Mouse (Mus musculus) layer of hippocampus, postnatal 14 days (tissue): ENCODE measurements around the gene Adgra1. TPM values are rescaled to one million over a fixed set of nuclear protein-coding genes. Genes with fewer than 3 reads are reported as not detected.

Experiments
- DNase-seq, 2 experiments: peaks; one replicate each; pipeline ENCODE4 v3.0.0; 2021 to 2022; ENCODE audit warnings: low spot score in 2 of 2, mixed read lengths in 1 of 2
- total RNA-seq, 2 experiments: library from RNA; stranded (reverse); gene quantifications; 2 replicates each; pipeline ENCODE4 v1.2.3; 2021

Adgra1 gene
- total RNA-seq, 2 experiments from 2014 or later = 43.6 to 61.8 TPM

DNA sequence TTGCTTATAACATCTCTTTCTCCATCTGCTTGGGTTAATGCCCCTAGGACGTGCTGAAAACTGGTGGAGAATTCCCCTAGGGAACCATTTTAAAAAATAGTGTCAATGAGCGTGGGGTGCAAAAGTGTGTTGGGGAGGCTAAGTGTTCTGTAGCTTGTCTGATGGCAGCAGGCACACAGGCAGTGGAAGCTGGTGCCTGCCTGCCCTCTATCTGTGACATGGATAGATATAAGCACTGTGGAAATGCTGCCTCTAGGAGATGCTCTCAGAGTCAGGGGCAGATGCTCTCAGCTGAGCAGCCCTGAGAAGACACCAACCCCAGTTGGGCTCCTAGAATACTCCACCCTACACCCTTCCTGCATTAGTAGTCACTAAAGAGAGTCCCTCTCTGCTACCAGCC is 11.1 kb downstream of the Adgra1 start:
- DNase-seq = no peak

- peak in 1 of 2 experiments; percentile 41 for DNase-seq
Observed at GRCm38 (mm10) chr7:139850152-139850551, 16.2 kb downstream of the Adgra1 start.

DNA sequence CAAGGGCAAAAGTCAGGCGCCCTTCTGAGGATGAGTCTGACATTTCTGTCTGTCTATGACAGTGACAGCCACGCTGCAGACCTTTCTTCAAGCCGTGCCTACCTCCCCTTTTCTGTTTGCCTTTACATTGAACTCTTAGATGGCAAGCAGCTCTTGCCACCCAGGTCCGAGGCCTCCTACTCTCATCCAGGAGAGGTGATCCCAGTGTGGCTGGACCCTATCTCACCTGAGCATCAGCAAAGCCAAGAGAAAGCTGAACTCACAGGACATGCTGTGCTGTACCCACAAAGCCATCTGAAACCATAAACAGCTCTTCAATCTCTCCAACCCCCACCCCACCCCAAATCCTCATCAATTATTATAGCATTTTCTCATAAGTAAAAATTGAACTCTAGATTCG is 16.7 kb downstream of the Adgra1 start:
- no peak for DNase-seq

DNA sequence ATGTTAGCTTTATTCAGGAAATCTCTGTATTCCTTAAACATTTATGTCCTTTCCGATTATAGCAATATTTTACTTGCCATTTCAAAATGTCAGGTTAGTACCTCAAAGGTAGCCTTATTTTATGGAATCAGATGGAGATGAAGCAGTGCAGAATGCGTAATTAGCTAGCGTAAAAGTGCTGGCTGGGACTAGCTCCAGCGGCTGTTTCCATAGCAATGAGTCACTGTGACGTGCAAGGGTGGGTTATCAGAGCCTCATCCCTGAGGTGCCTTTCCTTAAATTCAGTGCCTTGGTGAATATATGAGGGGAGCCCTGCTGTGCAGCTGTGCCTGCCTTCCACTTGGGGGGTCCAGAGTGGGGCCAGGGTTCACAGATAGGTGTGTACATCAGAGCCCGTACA is 17.1 kb downstream of the Adgra1 start:
- DNase-seq = peak in 1 of 2 experiments; percentile 54

GRCm38 (mm10) chr7:139855261-139855660 is 21.3 kb downstream of the Adgra1 start:
- no peak for DNase-seq

GRCm38 (mm10) chr7:139861411-139861810 is 27.4 kb downstream of the Adgra1 start:
- peak; percentile 68 to 84 for DNase-seq

GRCm38 (mm10) chr7:139863076-139863475 is 29.1 kb downstream of the Adgra1 start:
- no peak for DNase-seq

DNA sequence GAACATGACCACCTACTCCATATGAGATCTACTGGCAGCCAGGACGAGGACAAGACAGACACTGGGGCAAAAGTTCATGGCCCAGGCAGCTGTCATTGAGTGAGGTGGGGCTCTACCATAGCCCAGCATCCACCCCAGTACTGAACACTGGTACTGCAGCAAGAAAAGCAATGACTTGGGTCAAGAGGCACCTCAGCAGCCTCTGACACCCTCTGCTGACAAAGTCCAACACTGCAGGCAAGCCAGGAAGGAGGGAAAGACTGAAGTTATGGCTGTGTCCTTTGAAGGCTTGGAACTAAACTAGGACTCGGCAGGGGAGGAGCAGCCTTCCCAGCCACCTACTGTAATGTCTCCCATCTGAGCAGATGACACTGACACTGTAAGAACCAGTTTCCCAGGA is 30.3 kb downstream of the Adgra1 start:
- DNase-seq = no peak

DNA sequence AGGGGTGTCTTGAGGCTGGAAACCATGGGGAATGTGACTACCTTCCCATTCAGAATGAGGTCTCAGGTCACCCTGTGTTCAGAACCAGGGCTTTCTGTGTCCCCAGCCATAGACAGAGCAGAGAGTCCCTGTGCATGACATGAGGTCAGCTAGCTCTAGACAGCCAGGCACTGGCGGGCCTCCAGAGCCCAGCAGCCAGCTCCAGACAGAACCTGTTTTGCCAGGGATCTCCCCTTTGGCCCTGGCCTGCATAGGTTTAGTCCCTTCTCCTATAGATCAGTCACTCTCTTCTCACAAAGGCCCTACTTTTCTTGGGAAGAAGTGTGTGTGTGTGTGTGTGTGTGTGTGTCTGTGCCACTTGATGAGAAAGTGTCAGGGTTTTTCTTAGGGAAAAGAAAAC is 30.9 kb downstream of the Adgra1 start:
- DNase-seq = no peak

GRCm38 (mm10) chr7:139871014-139871413 is 37.0 kb downstream of the Adgra1 start:
- no peak for DNase-seq

DNA sequence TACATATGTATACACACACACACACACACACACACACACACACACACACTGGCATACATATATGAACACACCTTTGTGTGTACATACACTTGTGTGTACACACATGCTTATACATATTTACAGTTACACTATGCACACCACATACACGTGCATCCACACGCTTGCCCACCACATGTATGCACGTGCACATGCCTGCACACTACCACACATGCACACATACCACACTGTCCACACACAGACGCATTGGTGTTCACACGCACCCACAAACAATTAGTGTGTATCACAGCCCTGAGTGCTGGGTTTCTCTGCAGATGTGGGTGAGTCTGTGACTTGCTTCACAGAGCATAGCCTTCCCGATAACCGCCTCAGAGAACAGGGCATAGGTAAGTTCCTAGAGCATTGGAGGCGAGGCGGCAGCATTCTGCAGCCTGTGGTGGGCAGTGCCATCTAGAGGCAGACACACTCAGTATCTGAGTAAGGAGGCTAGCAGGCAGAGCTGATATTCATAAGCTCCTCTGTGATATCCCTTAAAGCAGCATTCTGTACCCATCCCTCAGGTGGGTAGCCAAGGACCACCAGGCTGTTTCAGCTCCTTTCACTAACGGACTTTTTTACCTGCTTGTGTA is 43.3 kb downstream of the Adgra1 start:
- DNase-seq = peak; percentile 52 to 66

DNA sequence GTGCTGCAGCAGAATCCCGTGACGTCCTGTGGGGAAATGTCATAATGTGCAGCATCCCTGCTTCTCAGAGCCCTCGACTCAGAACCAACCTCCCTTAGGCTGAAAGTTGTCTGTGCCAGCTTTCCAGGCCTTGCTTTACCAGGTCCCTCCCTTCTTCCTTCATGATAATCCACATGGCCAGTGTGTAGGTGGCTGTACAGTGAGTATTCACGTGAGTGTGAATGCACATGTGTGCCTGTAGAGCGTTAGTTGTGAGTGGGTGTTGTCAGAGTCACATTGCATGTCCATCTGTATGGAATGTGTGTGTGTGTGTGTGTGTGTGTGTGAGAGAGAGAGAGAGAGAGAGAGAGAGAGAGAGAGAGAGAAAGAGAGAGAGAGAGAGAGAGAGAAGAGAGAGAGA is 44.1 kb downstream of the Adgra1 start:
- DNase-seq = no peak

DNA sequence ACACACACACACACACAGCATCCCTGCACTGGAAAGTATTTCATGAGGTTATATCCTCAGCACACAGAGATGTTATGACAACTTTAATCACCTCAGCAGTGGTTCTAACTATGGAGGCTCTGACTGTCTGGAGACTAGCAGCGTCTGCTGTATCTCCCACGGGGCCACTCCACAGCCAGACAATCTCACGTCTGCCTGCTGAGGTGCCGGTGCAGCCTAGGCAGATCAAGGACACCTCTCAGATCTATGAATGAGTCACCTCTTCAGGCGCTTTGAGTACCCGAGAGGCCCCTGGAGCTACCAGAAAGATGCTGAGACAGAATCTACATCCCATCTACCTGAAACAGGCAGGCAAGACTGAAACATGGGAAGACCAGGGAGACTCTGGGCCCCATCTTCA is 44.6 kb downstream of the Adgra1 start:
- DNase-seq = no peak

DNA sequence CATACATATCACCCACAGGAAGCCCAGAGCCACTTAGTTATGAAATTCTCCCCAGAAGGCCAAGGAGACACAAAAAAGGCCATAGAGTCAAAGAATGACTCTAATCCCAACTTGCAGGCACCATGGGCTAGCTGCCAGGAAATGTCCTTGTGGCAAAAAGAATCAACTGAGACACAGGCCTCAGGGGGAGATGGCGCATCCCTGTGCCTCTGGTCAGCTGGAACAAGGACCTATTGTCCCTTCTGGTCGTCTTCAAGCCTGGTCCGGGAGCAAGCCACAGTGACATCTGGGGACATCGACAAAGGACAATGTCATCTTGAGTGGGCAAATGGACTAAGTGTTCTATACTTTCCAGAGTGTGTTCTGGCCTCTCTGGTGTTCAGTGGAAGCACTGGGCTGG is 49.6 kb downstream of the Adgra1 start:
- DNase-seq = no peak

DNA sequence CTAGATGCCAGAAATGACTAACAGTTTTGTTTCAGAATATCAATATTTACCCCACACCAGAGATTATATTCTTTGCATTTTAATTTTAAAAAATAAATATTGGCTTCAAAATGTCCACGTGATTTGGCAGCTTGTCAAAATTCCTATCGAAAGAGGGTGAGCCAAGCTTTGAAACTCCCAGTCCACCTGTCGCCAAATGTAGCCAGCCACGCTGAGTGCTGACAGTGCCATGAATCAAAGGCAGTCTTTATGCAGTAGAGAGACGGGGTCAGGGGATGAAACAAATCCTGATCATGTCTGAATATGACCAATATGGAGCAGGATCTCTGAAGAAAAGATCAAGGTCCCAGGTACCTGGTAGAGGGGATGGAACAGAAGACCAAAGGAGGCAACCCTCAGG is 57.8 kb downstream of the Adgra1 start:
- no peak for DNase-seq

GRCm38 (mm10) chr7:139894655-139895557 is 60.9 kb downstream of the Adgra1 start, which contains the start of gene Kndc1:
Gene Kndc1, plus strand, starts transcription at chr7:139894696.
- DNase-seq = peak; percentile 54 to 68

GRCm38 (mm10) chr7:139896271-139896670 is 62.3 kb downstream of the Adgra1 start:
- DNase-seq = no peak

- no peak for DNase-seq
Observed at GRCm38 (mm10) chr7:139896796-139897195, 62.8 kb downstream of the Adgra1 start.

DNA sequence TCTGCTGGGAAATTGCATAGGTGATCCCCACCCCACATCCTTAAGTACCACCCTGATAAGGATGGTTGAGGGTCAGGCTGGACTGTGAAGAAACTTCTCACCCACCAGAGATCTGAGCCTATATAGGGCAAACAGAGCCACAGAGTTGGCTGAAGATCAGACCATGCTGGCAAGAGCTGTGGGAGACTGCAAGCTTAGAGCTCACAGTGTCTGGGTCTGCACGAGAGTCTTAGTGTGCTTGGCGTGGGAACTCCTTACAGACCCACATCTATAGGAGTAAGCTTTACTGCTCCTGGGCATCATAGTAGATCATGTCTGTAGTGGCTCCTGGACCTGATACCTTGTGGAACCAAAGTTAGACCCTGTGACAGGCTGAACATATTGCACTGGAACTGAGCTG is 64.6 kb downstream of the Adgra1 start:
- DNase-seq = no peak

DNA sequence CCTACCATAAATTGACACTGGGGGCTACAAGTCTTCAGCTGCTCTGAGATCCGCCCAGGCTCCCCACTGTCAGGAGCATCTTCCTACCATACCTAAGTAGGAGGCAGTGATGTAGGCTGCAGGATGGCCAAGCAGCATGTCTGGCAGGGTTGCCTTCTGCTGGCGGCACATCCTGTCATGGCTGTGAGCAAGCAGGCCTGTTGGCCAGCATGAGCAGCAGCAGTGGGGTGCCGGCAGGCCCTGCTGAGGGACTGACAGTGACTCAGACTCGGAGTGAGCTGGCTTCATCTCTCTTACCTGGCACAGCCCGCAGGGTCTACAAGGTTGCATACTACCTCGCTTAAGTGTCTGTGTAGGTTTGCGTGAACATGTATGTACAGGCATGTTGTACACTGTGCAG is 65.5 kb downstream of the Adgra1 start:
- DNase-seq = peak in 1 of 2 experiments; percentile 54

DNA sequence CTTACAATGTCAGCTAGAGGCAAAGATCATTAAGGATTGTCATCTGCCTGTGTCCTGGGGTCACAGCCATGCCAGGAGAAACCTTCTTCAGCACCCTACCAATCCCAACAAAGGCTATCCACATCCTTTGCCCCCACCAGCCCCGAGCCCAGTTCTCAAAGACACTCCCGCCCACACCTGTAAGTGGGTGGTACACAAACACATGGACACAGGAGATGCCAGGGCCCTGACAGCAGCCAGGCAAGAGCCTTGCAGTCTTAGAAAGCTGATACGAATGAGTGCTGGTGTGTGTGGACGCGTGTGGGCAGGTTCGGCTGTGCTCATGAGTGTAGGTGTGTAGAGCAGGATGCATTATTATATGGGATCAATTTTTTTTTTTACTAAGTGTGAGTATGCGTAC is 66.5 kb downstream of the Adgra1 start:
- no peak for DNase-seq

DNA sequence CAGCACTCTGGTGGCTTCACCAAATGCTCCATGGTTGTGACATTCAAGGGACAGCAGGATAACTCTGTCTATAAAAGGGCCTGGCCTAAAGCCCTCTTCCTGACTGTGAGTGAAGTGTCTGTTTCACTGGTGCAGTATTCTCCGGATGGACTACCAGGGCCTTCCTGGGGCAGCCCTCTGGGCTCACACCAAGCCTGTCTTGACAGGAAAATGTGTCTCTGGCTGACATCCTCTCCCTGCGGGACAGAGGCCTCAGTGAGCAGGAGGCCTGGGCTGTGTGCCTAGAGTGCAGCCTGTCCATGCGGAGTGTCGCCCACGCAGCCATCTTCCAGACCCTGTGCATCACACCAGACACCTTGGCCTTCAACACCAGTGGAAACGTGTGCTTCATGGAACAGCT is 66.9 kb downstream of the Adgra1 start:
- no peak for DNase-seq

DNA sequence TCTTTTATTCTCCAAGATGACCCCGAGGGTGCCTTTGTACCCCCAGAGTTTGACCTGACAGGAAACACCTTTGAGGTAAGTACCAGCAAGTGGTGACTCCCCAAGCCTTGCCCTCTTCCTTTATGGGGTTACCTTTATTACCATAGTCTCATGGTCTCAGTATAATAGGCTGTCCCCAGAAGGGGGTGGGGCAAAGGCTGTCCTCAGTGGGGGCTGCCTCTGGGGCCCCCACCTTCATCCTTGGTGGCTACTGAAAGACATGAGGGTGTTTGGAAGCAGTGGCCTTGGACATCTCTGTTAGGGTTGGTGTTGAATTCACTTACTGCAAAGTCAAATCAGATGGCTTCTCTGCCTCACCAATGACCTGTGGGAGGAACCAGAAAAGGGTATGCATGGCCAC is 68.0 kb downstream of the Adgra1 start:
- DNase-seq = no peak
